Mouse (Mus musculus) spleen, adult 18-20 months (tissue): ENCODE measurements around the gene Xkr8.
A peak's percentile ranks its signal among the peaks of the same experiment; 100 is the strongest.

Source experiments
- DNase-seq, 2 experiments: peaks; one replicate each; pipeline ENCODE4 v3.0.0; 2022; ENCODE audit warnings: mixed read lengths in 2 of 2

Gene Xkr8

GRCm38 (mm10) chr4:132735894-132736293, 3.5 kb upstream of the Xkr8 start:
- no peak for DNase-seq

GRCm38 (mm10) chr4:132735389-132735788, 3.0 kb upstream of the Xkr8 start:
- no peak for DNase-seq

GRCm38 (mm10) chr4:132734766-132735165, 2.4 kb upstream of the Xkr8 start:
- no peak for DNase-seq

GRCm38 (mm10) chr4:132733071-132733770, 875 bp upstream of the Xkr8 start:
- DNase-seq = no peak

- DNase-seq = no peak
Observed at GRCm38 (mm10) chr4:132731616-132732015, 730 bp downstream of the Xkr8 start.

GRCm38 (mm10) chr4:132728233-132728632, 4.1 kb downstream of the Xkr8 start:
- no peak for DNase-seq

GRCm38 (mm10) chr4:132718251-132718650, 14.1 kb downstream of the Xkr8 start:
- no peak for DNase-seq

GRCm38 (mm10) chr4:132713181-132713580, 19.2 kb downstream of the Xkr8 start:
- DNase-seq = no peak

GRCm38 (mm10) chr4:132706885-132707284, 25.5 kb downstream of the Xkr8 start:
- DNase-seq = no peak

GRCm38 (mm10) chr4:132702076-132702475, 30.3 kb downstream of the Xkr8 start:
- DNase-seq = no peak

GRCm38 (mm10) chr4:132693366-132693765, 39.0 kb downstream of the Xkr8 start:
- DNase-seq = no peak

- no peak for DNase-seq
Observed at GRCm38 (mm10) chr4:132689634-132690033, 42.7 kb downstream of the Xkr8 start.

- peak in 1 of 2 experiments; percentile 28 for DNase-seq
Observed at GRCm38 (mm10) chr4:132676771-132677539, 55.4 kb downstream of the Xkr8 start.
